Mouse (Mus musculus) bone marrow macrophage, adult 2 months (primary cell): ENCODE measurements at regions not wholly inside any gene's neighbourhood (a gene's known extent, or its start where the extent isn't known, plus 50 kb on each side); places are given as distances from the start of the nearest gene placed in this dataset.

Experiments used
- CTCF ChIP-seq: IDR thresholded peaks from 2 replicates; pipeline ENCODE4 v1.5.1; 2012; ENCODE audit warnings: low read depth, mild to moderate bottlenecking, low read length, moderate library complexity
- POLR2A ChIP-seq: IDR thresholded peaks from 2 replicates; pipeline ENCODE4 v1.6.1; 2012; ENCODE audit warnings: mild to moderate bottlenecking, low read depth, low read length, borderline replicate concordance

DNA sequence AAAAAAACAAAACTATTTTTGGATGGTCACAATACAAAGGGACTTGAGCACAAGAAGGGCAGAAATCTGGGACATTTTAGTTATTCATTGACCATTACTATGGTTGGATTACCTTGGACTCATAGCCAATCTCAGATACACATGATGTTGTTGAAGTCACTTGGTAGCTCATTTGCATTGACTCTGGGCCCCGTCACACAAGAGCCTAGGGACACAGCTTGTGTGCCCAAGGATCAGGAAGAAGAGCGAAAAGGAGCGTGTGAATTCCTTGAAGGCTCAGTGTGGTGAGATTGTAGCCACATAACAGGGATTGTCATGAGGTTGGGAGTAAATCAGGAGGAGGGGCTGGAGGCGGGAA, 170.0 kb upstream of the Runx1 start:
- TF ChIP-seq CTCF (no peak), POLR2A (no peak)
